Mouse (Mus musculus) adrenal gland, postnatal 4 days (tissue): ENCODE results near the gene Slc2a13. TPM values are rescaled to one million over a fixed set of nuclear protein-coding genes. Genes with fewer than 3 reads are reported as not detected.

ENCODE experiments used
- DNase-seq, 2 experiments: peaks; one replicate each; pipeline ENCODE4 v3.0.0; 2021 to 2022; ENCODE audit warnings: low spot score in 2 of 2, mixed read lengths in 2 of 2
- total RNA-seq, 2 experiments: library from RNA; stranded (reverse); gene quantifications; 2 replicates each; pipeline ENCODE4 v1.2.3; 2021

The Slc2a13 gene
- total RNA-seq, 2 experiments from 2014 or later: 7.0 to 8.8 TPM

DNA sequence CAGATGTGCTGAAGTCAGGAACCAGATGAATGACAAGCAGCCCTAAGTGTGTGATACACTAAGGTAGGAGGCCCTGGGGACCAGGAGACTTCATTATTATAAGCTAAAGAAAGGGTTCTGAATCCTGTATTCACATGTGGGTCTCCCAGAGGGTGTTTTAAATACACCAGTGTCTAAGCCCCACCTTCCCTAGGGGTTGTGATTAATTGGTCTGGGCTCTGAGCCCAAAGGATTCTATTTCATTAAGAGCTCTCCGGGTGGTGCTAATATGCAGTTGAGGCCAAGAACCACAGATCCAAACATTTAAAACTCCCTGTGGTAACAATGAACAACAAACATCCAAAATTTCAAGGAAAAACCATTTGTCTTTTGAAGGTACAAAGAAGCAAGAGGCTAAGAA lies 70.4 kb downstream of the Slc2a13 start:
- no peak for DNase-seq

DNA sequence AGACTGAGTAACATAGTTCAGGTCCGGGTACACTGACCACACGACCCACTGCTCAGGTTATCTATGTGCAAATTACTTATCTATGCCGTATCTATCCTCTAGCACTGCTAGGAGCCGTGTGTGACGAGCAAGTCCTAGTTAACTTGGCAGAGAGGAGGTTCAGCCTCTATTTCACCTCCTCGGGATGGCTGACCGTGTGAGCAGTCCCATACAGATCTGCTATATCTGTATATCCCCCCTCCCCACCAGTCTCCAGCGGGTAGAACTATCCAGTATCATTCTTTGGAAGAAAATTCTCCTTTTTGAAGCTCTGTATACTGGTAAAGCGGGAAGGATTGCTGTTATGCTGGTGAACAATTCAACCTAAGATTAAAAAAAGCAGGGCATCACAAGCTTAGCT lies 70.8 kb downstream of the Slc2a13 start:
- no peak for DNase-seq

- DNase-seq: no peak
Observed at GRCm38 (mm10) chr15:91495014-91495413, 78.0 kb downstream of the Slc2a13 start.

DNA sequence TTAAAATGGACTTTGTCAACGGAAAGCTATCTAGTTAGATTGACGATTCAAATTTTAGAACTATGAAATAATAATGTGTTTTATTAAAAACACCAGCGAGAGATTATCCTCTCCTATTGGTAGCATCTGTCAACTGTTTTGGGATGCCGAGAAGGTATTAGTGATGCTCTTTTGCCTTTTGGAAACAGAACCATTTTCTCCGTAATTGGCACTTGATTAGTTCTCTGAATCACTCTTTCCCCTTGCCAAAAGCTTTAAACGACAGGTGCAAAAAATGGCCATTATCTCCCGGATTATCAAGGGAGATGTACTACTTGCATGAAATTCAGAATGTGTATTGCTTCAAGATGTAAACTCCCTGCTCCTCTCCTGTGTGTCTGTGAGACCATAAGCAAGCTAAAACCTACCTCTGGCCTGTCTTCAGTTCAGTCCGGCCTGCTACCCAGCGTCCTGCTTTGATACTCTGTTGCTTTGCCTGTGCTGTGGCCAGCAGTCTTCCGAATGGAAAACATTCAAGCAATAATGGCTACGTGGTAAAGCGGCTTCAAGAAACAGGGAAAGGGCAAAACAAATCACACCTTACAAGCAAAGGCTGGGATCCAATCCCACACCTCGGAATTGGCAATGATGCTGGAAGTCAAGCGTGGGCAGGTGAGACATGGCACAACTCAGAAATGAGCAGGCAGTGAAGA lies 93.0 kb downstream of the Slc2a13 start:
- no peak for DNase-seq

- peak in 1 of 2 experiments; percentile 12 for DNase-seq
Observed at GRCm38 (mm10) chr15:91477766-91478165, 95.3 kb downstream of the Slc2a13 start.

DNA sequence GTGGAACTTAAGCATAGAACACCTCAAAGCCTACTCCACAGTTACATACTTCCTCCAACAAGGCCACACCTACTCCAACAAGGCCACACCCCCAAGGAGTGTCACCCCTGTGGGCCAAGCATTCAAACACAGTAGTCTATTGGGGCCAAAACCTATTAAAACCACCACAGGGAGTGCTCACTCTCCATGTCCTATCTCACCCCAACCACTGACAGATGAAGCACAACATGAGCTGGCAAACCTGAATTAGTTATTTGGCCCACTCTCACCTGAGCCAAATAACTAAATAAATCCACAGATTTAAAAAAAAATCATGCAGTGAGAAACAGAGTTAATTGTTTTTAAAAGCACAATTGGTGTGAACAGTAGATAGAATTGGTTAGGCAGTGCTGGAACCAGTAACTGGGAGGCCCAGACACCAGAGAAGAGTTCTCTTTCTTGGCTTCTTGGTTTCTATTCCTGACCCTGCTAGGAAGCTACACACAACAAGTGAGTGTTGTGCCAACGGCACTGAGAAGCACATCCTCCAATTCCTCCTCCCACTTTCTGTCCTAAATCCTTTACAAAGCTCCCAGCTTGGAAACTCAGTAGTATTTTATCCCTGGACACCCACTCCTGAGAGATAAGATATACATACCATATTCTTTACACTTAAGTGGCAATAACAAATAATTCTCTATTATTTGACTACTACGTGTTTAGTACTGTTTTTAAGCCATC lies 99.2 kb downstream of the Slc2a13 start:
- no peak for DNase-seq

DNA sequence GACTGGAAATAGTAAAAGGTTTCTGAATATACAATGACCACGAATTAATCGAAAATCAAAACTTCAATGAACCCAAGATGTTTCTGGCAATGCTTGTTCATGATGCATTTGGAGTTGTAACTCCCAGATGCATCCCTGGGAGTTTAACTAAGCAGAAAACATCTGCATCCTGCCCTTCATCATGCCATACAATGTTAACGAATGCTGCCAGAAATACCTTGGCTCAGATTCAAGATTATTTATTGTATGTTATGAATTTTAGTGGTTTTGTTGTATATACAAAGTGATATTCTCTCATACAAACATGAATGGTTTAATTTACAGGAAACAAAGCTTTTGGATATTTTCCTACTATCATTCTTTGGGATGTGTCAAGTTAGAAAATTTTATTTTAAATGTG lies 107.7 kb downstream of the Slc2a13 start:
- DNase-seq: no peak

GRCm38 (mm10) chr15:91463857-91464435 lies 109.1 kb downstream of the Slc2a13 start:
- no peak for DNase-seq

- DNase-seq: no peak
Observed at GRCm38 (mm10) chr15:91463026-91463661, 109.9 kb downstream of the Slc2a13 start.

GRCm38 (mm10) chr15:91461940-91462339 lies 111.1 kb downstream of the Slc2a13 start:
- DNase-seq: no peak

- no peak for DNase-seq
Observed at GRCm38 (mm10) chr15:91457202-91457601, 115.9 kb downstream of the Slc2a13 start.

GRCm38 (mm10) chr15:91445399-91445798 lies 127.7 kb downstream of the Slc2a13 start:
- no peak for DNase-seq

DNA sequence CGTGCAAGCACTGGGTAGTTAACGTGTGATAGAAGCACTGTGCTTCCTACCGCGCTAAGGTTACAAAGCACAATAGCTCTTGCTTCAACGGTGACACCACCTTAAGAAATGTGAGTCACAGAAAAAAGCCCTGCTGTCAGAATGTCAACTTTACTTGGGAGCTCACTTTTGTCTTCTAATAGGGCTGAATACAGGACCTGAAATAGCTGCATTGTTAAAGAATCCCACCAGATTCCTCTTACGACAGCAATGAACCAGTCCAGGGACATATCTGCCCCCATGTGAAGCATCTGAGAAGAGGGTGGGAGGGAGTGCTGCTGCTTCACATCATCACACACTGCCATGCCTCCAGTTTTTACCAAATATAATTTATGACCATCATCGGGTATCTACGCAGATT lies 129.6 kb downstream of the Slc2a13 start:
- no peak for DNase-seq

- no peak for DNase-seq
Observed at GRCm38 (mm10) chr15:91439883-91440282, 133.2 kb downstream of the Slc2a13 start.

DNA sequence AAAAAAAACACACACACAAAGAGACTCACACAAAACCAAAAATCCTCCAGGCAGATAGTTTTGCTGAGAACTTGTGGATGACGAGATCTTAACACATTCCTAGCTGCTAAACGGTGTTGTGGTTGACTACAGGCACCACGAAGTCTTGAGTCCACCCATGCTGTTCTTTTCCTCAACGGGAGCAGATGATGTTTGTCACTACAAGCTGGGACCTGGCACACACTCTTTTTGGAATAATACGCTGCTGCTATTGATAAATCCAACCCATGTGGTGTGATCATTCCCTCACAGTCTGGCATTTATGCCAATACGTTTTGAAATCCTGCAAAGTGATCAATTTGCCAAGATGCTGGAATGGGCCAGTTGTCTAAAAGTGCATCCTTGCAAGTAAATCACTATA lies 147.6 kb downstream of the Slc2a13 start:
- DNase-seq: no peak

DNA sequence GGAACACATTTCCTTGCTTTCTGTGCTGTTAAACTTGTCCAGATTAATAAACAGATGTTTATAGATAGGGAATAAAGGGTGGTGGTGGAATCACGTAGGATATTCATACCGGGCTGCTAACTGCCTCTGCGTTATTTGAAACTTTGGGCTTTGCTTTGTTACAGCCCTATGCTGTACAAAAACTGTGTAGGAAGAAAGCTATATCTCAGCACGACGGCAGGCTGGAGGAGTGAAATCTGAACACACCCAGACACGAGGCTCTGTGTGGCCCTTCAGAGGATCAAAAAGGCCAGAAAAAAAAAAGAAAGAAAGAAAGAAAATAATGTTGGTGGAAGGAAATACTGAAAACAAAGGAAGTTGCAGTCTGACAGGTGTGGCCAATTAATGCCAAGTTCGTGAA lies 166.1 kb downstream of the Slc2a13 start:
- no peak for DNase-seq

GRCm38 (mm10) chr15:91395165-91395564 lies 177.9 kb downstream of the Slc2a13 start:
- DNase-seq: no peak

GRCm38 (mm10) chr15:91383694-91384093 lies 189.4 kb downstream of the Slc2a13 start:
- DNase-seq: no peak

DNA sequence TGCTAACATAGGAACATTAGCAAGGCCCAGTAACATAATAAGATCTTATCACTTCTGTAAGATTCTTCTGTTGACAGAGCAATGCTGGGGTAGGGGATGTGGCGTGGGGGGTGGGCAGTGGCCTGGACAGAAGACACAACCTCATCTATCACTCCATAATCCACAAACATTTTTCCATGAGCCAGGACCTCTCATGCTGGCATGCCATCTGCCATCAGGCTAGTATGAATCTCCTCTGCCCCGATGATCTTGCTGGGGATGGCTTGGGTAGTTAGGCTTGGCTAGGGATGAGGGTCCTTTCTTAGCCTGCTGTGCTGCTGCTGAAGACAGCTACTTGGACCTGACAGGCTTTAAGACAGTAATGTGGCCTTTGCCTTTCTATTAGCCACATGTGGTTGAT lies 190.5 kb downstream of the Slc2a13 start:
- DNase-seq: no peak

DNA sequence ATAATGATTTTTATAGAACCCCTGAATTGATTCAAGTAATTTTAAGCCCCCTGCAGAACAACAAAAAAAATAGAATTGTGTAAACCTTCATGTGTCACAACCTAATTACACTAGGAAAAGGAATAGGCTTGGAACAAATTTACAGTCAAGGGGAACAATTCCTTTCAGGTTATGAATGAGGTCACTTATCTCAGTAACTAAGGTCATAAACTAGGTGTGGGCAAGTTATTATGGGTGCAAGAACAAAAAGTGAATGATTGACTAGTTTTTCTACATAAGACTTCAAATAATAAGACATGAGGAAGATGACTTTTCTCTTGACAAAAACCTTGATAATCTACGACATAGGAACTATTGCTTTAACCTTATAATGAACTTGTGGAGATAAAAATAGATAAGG lies 191.2 kb downstream of the Slc2a13 start:
- no peak for DNase-seq

- DNase-seq: no peak
Observed at GRCm38 (mm10) chr15:91378751-91379325, 194.2 kb downstream of the Slc2a13 start.

GRCm38 (mm10) chr15:91377568-91377967 lies 195.5 kb downstream of the Slc2a13 start:
- no peak for DNase-seq
